Mouse (Mus musculus): ENCODE data around the gene Gpc6.
"Not testable (repeated sequence)": the region's sequence is repeated elsewhere in the genome, so short reads cannot be mapped to it uniquely, and the experiment has no call there.

Gpc6 gene

DNA sequence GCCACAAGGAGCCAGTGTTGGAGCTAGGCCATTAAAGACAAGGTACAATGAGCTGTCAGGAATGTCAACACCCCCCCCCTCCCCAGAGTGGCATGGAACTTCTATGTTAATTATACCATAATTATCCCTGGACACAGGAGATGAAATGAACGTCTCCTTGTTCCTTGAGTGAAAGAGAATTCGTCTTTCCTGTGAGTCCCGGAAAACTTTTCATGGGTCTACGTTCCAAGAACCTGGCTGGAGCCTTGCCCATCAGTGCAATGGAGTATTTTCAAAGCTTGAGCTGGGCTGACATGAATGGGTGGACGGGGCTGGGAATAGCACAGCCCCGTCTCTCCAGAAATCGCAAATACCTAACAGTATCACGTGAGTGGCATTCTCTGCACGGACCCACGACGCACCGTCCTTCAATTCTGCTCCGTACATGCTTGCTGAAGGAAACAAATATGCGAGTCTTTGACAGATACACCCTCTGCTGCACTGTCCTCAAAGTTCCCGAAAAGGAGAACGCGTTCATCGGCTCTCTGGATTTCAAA, 444.3 kb downstream of the Gpc6 start:
- no peak for DNase-seq (ENCODE audit: low spot score)

DNA sequence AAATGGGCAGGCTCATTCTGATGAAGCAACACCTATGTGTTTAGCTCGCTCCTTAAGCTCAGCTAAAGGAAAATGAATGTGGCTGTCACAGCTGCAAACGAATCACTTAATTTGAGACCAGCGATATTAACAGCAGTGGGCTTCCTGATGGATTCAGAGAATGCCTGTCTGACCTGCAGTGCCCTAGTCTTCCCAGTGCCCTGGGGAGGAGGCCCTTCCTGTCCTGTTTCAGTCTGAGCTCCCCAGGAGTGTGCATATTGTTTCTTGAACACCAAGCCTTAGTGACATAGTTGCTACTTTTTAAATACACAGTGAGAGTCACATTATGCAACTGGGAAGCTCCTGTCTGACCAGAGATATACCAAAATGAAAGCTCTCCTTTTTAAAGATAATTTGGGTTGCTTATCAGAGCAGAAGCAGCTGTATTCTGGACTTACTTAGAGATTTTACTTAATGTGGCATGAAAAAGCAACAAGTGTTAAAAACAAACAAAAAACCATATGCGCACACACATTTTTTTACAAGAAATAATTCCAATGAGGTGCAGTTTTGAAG, 451.8 kb downstream of the Gpc6 start:
- no peak for DNase-seq (ENCODE audit: low spot score)

DNA sequence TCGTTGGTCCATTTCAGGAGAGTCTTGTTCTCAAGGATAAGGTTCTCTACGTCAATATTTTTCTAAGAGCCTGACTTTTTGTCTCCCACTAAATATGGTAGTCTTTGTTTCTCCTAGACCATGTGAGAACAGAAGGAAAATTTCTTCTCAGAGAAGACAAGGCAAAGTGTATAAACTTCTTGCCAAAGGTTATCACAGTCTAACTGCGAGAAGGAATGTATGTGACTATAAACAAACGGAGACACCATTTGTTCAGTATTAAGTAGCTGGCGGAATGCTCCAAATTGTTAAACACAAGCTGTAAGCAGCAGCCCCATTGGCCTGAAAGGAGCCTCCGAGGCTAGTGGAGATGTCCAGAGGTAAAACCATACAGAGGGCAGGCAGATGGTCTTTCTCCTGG, 454.9 kb downstream of the Gpc6 start:
- no peak for DNase-seq (ENCODE audit: low spot score)

DNA sequence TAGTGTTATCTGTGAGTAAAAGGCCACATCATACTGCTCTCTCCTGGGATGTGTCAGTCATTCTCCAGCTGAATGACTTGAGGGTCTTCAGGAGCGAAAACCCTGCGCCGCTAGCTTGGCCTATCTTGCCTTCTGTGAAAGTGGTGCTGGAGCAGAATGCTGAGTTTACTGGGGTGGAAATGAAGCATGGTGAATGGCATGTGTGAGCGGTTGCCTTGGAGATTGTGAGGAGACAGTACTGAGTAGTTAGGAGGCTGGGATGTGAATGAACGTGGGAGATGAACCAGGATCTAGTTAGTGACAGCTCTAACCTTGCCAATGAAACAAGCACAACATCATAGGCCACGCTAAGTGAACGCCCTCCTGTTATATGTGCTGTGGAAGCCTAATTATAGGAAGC, 458.1 kb downstream of the Gpc6 start:
- DNase-seq (ENCODE audit: low spot score) = no peak

DNA sequence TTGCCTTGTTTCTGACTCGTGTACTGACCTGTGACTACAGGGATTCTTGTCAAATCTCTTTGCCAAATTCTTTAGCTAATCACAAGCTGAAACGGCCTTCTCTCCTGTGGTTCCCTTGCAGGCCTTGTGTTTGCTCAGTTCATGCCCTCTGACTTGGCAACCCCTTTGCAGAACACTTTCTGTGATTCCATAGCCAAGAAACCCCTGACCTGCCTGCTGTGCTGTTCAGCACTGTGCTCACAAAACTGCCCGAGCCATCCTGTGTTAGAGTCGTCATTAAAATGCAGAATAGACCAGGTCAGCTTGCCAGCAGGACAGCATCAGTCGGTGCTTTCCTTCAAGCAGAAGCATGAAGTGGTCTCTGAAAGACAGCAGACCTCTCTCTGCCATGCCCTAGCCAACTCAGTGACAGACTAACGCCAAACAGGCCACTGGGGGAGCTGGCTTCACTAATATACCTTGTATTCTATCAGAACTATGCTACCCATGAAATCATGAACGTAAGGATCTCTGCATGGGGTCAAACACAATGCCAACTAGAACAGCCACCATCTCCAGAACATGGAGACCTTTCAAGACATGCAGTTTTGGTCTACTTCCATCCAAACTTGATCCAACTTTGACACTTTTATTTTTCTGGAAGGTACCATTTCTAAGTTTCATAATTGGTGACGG, 459.1 kb downstream of the Gpc6 start:
- no peak for DNase-seq (ENCODE audit: low spot score)

DNA sequence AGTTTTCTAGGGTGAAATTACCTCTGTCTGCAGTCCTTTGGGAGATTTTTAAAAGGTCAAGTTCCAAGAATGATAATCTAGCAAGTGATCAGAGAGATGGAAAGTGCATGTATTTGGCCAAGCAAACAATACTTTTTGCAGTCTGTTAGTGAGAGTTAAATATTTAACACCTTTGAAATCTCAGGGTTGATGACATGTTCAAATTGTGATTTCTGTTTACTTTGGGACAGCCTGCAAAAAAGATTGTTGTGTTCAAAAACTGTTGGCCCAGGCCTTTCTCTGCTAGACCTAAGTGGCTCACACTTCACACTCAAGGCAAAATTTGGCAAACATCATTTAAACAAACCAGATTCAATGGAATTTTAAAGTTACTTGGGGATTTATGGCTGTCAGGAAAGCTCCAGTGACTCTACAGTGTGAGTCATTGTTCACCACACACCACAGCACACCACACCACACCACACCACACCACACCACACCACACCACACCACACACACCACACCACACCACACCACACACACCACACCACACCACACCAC, 460.7 kb downstream of the Gpc6 start:
- DNase-seq (ENCODE audit: low spot score) = no peak

DNA sequence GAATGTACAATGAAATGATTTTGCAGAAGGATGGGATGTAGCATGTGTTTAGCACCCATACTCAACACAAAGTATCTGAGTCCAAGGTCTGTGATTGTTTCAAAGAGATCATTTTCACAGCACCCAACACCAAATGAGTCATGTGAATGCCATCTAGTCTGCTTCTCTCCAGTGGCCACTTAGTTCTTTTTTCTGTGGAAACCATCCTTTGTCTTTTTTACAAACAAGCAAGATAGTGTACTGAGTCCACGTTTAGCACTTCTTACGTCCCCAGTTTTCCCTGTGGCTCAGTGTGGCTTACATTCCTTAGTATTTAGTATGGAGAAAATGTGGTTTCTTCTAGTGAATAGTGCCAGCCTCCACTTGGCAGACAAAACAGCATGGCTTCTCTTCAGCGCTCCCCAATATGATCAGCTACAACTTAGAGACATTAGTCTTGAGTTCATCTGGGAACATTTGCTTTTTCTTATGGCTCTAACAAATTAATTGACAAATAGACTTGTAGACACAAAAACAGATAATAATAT, 465.7 kb downstream of the Gpc6 start:
- no peak for DNase-seq (ENCODE audit: low spot score)

DNA sequence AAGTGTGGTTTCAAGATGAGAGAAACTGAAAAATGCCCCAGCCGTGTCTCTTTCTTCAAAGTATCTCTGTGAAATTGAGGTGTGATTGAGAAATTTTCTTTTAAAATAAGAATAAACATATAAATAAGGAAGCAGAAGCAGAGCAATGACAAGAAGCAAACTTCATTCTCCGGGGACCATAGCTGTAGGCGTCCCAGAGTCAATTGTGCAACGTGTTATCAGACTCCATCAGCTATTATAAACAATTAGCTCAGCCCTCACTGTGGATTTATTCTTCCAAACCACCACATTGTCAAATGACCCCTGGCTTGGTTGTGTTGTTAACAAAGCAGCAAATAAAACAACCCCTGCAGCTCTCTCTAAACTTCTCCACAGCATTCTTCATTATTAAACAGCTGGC, 466.3 kb downstream of the Gpc6 start:
- DNase-seq (ENCODE audit: low spot score) = no peak

DNA sequence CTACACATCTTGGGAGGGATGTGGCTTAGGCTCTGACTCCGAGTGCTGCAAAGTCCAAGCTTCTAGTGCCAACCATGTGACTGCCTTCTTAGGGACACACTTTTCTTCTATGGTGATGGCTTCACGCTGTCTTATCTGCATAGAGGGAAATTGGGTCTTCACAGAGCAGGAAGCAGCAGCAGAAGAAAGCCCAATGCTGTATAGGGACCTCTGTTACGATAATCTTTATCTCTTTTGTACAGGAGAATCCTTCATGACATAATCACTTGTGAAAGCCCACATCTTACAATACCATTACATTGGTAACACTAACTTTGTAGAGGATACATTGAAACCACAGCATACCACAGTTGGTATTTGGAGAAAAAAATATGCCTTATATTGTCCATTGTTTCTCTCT, 472.1 kb downstream of the Gpc6 start:
- DNase-seq (ENCODE audit: low spot score) = no peak

DNA sequence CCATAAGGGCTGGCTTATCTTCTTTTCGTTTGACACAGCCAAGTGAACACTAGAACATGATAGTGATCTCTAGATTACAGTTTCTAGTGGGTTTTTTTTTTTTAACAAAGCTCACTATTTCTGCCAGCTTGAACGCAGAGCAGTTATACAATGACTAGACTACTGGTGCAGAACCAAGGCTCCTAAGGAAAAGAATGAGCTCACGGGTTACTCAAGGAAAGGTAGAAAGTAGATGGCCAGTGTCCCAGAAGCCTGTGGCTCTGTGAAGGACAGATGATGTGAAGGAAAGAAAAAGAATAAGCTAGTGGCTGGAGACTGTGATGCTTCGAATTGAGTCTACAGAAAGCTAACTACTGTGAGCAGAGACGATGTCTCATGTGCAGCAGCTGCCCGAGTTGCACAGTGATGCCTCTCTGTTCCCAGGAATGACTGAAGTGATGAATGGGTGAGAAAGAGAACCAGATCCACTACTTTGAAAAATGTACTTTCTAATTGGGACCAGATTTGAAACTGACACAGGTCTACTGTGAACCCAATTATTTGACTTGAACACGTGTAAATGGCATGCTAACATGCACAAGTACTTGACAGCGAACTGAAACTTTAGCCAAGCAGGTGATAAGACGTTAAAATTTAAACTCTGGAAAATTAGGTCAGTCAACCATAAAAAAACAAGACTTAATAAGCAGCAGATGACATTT, 482.9 kb downstream of the Gpc6 start:
- no peak for DNase-seq (ENCODE audit: low spot score)

DNA sequence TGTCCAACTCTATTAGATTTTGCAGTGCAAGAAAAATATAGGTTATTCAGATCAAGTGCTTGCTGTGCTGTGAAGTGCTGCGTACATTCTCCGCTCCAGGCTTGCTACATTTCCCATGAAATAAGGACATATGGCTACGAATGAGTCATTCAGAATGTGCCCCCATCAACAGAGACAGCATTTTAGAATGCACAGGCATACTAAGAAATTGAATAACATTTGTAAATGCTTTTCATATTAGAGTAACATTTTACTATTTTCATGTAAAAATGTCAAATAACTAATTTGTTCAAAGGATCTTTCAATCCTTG, 483.4 kb downstream of the Gpc6 start:
- no peak for DNase-seq (ENCODE audit: low spot score)

DNA sequence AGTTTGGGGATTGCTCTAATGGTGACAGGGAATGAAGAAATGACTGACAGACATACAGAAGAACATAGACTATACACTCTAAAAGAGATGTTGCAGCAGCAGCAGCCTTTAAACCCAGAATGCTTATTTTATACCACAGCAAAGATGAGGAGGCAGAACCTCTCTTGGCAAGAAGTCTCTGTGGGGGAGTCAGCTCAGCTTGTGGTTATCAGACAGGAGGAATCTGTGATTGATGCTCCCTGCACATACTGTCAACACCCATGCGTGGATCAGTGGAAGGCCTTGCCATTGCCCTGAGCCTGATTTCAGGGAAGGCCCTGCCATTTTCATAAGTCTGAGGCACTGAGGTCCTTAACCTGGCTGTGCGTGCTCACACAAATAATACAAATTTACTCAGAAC, 484.7 kb downstream of the Gpc6 start:
- no peak for DNase-seq (ENCODE audit: low spot score)

DNA sequence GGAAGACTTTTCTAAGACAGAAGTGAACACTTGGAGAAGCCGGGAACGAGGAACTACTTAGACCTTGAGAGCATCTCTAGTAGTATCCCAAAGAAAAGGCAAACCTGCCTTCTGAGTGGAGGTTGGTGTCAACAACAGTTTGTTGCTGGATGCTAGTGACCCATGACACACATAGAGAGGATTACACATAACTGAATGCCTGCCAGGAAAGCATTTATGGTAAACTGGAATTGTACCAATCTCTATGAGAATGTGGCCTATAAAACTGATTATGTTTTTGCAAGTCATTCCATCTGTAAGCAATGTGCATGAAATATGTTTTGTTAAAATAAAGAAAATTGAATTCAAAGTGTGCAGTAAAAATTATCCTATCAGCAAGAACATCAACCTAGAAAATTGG, 485.4 kb downstream of the Gpc6 start:
- DNase-seq (ENCODE audit: low spot score) = no peak

DNA sequence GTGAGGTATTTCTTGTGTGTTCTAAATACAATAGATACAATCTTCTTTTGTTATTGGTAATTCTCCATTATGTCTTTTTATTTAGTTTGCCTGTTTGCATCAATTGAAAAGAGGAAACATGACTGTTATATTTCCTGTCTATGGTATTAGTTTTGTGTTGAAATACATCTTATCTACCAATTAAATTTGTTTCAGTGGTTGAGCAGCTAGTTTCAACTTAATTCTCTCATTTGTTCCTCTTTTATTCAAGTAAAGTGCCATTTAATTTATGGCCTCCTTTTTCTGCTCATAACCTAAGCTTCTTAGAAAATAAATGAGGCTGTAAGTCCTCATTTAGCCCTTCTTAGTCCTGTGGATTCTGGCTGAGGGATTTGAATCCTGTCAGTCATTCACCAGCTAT, 489.9 kb downstream of the Gpc6 start:
- DNase-seq (ENCODE audit: low spot score) = no peak

DNA sequence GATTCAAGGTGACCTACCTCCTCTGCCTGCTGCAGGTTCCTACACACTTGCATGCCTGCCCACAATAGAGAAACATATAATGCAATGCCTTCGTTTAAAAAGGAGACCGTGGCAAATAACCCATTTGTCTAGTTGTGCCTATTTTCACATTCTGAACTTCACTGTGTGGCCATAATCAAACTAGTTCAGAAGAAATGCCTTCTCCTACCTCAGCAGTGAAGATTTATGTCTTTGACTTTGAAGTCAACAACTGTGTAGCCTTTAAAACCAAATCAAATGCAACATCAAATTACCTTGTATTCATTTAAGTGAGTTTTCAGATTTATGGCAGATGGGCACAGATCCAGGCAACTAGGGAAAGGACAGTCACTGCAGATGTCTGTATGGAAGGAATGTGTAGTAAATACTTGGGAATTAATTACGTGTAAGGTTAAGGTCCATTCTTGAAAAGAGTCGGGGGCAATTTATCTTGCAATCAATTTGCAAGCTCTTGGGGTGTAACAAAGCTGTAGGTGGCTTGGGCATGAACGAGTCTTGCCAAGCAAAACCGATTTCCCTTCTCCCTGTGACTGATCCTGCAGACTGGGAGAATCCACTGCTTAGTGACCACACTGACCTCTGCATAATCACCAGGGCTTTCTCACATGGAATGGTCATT, 494.6 kb downstream of the Gpc6 start:
- DNase-seq (ENCODE audit: low spot score) = no peak

DNA sequence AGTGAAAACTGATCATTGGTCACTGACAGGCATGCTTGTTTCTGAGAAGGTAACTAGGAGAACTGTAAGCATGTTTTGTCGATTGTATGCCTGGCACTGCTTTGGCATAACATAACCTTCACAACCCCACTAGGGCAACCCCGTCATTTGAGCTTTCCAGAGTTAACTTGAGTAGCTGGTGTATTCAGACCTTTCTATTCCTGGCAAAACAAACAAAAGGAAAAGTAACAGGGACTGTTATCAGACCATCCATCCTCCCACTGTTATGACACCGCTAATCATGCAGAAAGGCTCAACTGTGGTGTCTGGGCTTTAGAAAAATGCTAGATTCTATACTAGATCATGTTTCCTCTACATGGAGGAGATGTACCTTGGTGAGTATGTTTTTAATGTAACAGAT, 496.1 kb downstream of the Gpc6 start:
- no peak for DNase-seq (ENCODE audit: low spot score)

DNA sequence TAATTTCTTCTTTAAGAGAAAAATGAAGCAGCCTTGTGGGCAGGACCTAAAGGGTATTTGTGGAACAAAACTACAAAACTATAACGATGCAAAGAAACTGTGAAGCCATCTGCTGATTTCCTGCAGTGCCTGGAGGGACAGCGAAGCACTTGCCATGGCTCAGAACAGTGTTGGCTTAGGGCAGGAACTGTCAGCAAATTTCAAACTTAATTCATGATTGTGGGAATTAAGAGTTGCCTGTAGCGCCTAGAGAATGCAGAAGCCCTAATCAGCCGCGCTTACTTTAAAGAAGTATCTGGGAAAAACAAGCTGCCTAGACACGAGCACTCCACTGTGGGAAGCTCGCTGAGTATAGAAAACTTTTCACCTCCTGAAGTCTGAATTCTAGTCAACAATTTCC, 501.0 kb downstream of the Gpc6 start:
- no peak for DNase-seq (ENCODE audit: low spot score)

DNA sequence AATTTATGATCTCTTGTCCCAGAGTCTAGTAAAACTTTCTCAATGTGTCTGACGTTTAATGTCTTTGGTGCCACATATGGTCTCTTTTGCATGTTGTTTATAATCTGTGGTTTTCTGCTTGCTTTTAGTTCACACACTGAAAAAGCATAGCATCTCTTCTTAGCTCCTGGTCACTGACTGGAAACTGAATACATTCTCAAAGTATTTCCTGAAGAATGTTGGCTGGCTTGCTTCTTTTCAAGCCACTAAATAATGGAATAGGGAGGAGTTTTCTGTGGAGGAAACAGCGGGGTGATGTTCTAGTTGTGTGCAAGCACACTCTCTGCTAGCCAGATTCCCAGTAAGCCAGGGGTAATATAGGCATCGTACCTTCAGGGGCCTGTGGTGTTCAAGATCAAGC, 502.7 kb downstream of the Gpc6 start:
- DNase-seq (ENCODE audit: low spot score) = no peak

DNA sequence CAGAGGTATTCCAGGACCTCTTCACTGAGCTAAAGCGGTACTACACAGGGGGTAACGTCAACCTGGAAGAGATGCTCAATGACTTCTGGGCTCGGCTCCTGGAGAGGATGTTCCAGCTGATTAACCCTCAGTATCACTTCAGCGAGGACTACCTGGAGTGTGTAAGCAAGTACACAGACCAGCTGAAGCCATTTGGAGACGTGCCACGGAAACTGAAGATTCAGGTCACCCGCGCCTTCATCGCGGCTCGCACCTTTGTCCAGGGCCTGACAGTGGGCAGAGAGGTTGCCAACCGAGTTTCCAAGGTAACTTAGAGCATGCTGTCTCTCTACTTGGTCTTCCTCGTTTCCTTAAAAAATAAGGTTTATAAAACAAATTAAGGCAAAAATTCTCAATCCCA, 510.6 kb downstream of the Gpc6 start:
- no peak for DNase-seq (ENCODE audit: low spot score)

DNA sequence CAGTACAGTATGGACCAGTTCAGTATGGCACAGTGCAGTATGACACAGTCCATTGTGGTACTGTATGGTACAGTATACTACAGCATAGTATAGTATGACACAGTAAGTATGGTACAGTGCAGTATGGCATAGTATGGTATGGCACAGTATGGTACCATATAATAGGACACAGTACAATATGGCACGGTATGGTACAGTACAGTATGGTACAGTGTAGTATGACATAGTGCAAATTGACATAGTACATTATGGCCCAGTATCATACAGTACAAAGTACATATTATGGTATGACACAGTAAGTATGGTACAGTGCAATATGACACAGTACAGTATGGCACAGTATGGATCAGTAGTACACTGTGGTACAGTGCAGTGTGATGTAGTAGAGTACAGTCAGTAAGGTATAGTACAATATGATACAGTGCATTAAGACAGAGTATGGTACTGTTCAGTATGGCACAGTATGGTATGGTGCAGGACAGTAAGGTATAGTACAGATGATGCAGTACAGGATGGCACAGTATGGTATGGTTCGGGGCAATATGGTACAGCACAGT, 521.6 kb downstream of the Gpc6 start:
- DNase-seq (ENCODE audit: low spot score) = not testable (repeated sequence)

DNA sequence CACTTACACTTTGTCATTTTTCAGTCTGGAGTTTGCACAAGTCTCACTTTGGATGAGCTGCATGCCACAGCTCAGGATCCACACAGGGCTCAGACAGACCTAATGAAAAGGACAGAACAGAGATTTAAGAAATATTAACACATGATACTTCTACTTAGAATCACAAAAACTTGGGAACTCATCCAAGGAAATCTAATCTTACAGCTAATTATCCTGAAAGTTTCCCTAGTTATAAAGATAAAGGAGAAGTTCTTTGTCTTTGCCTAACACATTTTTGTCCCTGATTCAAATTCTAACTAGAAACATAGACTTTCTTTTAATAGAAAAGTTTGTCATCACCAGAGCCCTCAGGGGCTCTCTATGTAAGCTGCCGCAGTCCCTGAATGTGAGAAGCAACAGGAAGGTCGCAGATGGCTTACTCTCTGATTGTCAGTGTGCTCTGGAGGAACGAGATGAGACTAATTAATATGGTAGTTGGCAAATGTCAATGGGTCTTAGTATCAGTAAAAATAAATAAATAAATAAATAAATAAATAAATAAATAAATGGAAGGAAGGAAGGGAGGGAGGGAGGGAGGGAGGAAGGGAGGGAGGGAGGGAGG, 526.4 kb downstream of the Gpc6 start:
- DNase-seq (ENCODE audit: low spot score) = no peak

DNA sequence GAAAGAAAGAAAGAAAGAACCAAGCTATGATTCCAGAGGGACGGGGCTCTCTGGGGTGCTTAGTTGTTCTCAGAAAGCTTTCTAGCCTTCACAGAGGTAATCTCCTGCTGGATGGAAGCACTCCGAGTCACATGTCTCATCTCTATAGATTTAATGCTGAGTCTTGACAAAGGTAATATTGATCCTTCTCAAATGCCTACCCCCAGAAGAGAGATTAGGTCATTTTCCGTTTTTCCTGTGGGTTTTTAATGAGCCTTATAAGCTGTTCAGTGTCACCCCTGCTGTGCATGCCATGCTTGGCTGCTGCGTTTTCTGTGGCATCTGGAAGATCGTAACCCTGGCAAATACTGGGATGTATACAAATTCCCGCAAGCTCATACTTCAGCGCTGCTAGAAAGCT, 527.0 kb downstream of the Gpc6 start:
- DNase-seq (ENCODE audit: low spot score) = no peak

Measured in urinary bladder, postnatal 25 days (tissue).